Mouse (Mus musculus) gastrocnemius, adult 2 months (tissue): ENCODE measurements around the gene Klhl12. TPM values are rescaled to one million over a fixed set of nuclear protein-coding genes. Genes with fewer than 3 reads are reported as not detected.

Experiments
- DNase-seq: peaks from one replicate; pipeline ENCODE4 v3.0.0; 2022
- H3K27ac ChIP-seq: fragments of 200-600 bp; 2 replicates; pipeline ENCODE4 v1.8.1; 2022; ENCODE audit warnings: mild to moderate bottlenecking
- H3K4me3 ChIP-seq: fragments of 200-600 bp; 2 replicates; pipeline ENCODE4 v1.8.1; 2022; ENCODE audit warnings: mild to moderate bottlenecking, moderate library complexity
- CTCF ChIP-seq: fragments of 200-600 bp; IDR thresholded peaks from 2 replicates; pipeline ENCODE4 v1.8.1; 2022; ENCODE audit warnings: antibody characterized with exemption, mild to moderate bottlenecking, moderate library complexity
- intact Hi-C: fragments of 180-260 bp; cut with DNase I; formaldehyde crosslinking; loops from one replicate; pipeline ENCODE4 v1.15.1; 2025
- total RNA-seq, 2 experiments: library from RNA; stranded (reverse); gene quantifications; 2 replicates each; pipeline ENCODE4 v1.2.3; 2021

Klhl12 gene
- total RNA-seq, 2 experiments from 2014 or later: 17.9 to 20.6 TPM

GRCm38 (mm10) chr1:134458139-134458727 lies 2.9 kb downstream of the Klhl12 start:
- no peak for TF ChIP-seq CTCF
- Histone ChIP-seq H3K4me3 (no peak overlapping the region), H3K27ac (no peak overlapping the region)
- intact Hi-C loops: loop anchor here (5.0 kb wide), 1 partner anchor 34 kb away; the partner anchor contains the start of gene Rabif
- no peak for DNase-seq

GRCm38 (mm10) chr1:134460294-134461284 lies 5.3 kb downstream of the Klhl12 start:
- Histone ChIP-seq H3K27ac (no peak overlapping the region), H3K4me3 (no peak overlapping the region)
- no peak for TF ChIP-seq CTCF
- DNase-seq: no peak
- intact Hi-C loops: no loop called here

- intact Hi-C loops: no loop called here
- DNase-seq: no peak
- no peak for TF ChIP-seq CTCF
- Histone ChIP-seq H3K4me3 (no peak overlapping the region), H3K27ac (no peak overlapping the region)
These were observed 29.3 kb downstream of the Klhl12 start for GRCm38 (mm10) chr1:134484623-134485022.

- no peak overlapping the region for H3K4me3 ChIP-seq
- intact Hi-C loops: loop anchor here (5.0 kb wide), 2 partner anchors 34 to 79 kb away; partner anchors contain the start of gene Klhl12
- no peak for DNase-seq
- H3K27ac ChIP-seq: no peak overlapping the region
- TF ChIP-seq CTCF: no peak
These were observed 35.8 kb downstream of the Klhl12 start for GRCm38 (mm10) chr1:134490903-134491801.

GRCm38 (mm10) chr1:134492276-134492675 lies 36.9 kb downstream of the Klhl12 start:
- no peak overlapping the region for H3K27ac ChIP-seq
- intact Hi-C loops: loop anchor here (5.0 kb wide), 2 partner anchors 35 to 80 kb away; partner anchors contain the start of gene Klhl12
- H3K4me3 ChIP-seq: no peak overlapping the region
- DNase-seq: no peak
- TF ChIP-seq CTCF: no peak

- 0 out of 2 replicates have a peak, but pooled peaks have one; percentile 2 for TF ChIP-seq CTCF
- intact Hi-C loops: loop anchor here (5.0 kb wide), 2 partner anchors 36 to 81 kb away; partner anchors contain the start of gene Klhl12
- DNase-seq: no peak
- Histone ChIP-seq H3K27ac (peak overlapping the region; percentile 96), H3K4me3 (peak overlapping the region; percentile 97; the same call in 1 of the 2 replicates)
These were observed 38.2 kb downstream of the Klhl12 start for GRCm38 (mm10) chr1:134493496-134493895.

- DNase-seq: no peak
- intact Hi-C loops: loop anchor here (5.0 kb wide), 2 partner anchors 37 to 82 kb away; partner anchors contain the start of gene Klhl12
- H3K27ac ChIP-seq: peak overlapping the region; percentile 96
- peak overlapping the region; percentile 97 for H3K4me3 ChIP-seq
- TF ChIP-seq CTCF: no peak
These were observed 38.6 kb downstream of the Klhl12 start for GRCm38 (mm10) chr1:134493956-134494355.

GRCm38 (mm10) chr1:134494428-134495215 lies 39.3 kb downstream of the Klhl12 start, which contains the start of gene Rabif:
Rabif (plus strand) TSS chr1:134494648.
- peak; percentile 52 for TF ChIP-seq CTCF
- Histone ChIP-seq H3K27ac (peak within 1 kb of the TSS; percentile 96), H3K4me3 (peak within 1 kb of the TSS; percentile 97)
- intact Hi-C loops: loop anchor here (5.0 kb wide), 2 partner anchors 37 to 82 kb away; partner anchors contain the start of gene Klhl12
- peak; percentile 100 for DNase-seq

- Histone ChIP-seq H3K27ac (peak overlapping the region; percentile 96), H3K4me3 (peak overlapping the region; percentile 97)
- no peak for TF ChIP-seq CTCF
- intact Hi-C loops: no loop called here
- DNase-seq: no peak
These were observed 39.8 kb downstream of the Klhl12 start for GRCm38 (mm10) chr1:134495216-134495539.

- TF ChIP-seq CTCF: no peak
- Histone ChIP-seq H3K4me3 (peak overlapping the region; percentile 97), H3K27ac (peak overlapping the region; percentile 38; the same call in 1 of the 2 replicates)
- DNase-seq: no peak
- intact Hi-C loops: no loop called here
These were observed 40.7 kb downstream of the Klhl12 start for GRCm38 (mm10) chr1:134495991-134496390.

GRCm38 (mm10) chr1:134500916-134501315 lies 45.6 kb downstream of the Klhl12 start:
- no peak for DNase-seq
- intact Hi-C loops: no loop called here
- H3K4me3 ChIP-seq: no peak overlapping the region
- H3K27ac ChIP-seq: no peak overlapping the region
- TF ChIP-seq CTCF: no peak
